Mouse (Mus musculus) NIH3T3 (cell line): ENCODE results near the gene Map3k12.

ENCODE experiments used
- DNase-seq: peaks from one replicate; pipeline ENCODE4 v3.0.0-alpha.2; 2012; ENCODE audit warnings: low read depth

Map3k12 gene

GRCm38 (mm10) chr15:102516728-102517404 lies at the start of gene Map3k12:
TSS of gene Map3k12 (minus strand) at chr15:102517064.
- DNase-seq: peak; percentile 65

- no peak for DNase-seq
These were observed 46.8 kb upstream of the Map3k12 start for GRCm38 (mm10) chr15:102563681-102564080.

- DNase-seq: no peak
These were observed 46.2 kb upstream of the Map3k12 start for GRCm38 (mm10) chr15:102563061-102563460.

- DNase-seq: no peak
These were observed 45.6 kb upstream of the Map3k12 start for GRCm38 (mm10) chr15:102562491-102562890.

- DNase-seq: peak; percentile 27
These were observed 40.7 kb upstream of the Map3k12 start for GRCm38 (mm10) chr15:102557580-102557979.

GRCm38 (mm10) chr15:102555581-102555980 lies 38.7 kb upstream of the Map3k12 start:
- no peak for DNase-seq

- no peak for DNase-seq
These were observed 35.7 kb upstream of the Map3k12 start for GRCm38 (mm10) chr15:102552599-102552998.

GRCm38 (mm10) chr15:102547478-102547877 lies 30.6 kb upstream of the Map3k12 start:
- peak; percentile 32 for DNase-seq

- peak; percentile 65 for DNase-seq
These were observed 30.0 kb upstream of the Map3k12 start for GRCm38 (mm10) chr15:102546677-102547427.

GRCm38 (mm10) chr15:102546246-102546645 lies 29.4 kb upstream of the Map3k12 start:
- no peak for DNase-seq

- no peak for DNase-seq
These were observed 27.9 kb upstream of the Map3k12 start for GRCm38 (mm10) chr15:102544801-102545200.

GRCm38 (mm10) chr15:102533926-102534325 lies 17.1 kb upstream of the Map3k12 start:
- no peak for DNase-seq

GRCm38 (mm10) chr15:102532106-102532900 lies 15.4 kb upstream of the Map3k12 start:
- no peak for DNase-seq

- DNase-seq: no peak
These were observed 14.7 kb upstream of the Map3k12 start for GRCm38 (mm10) chr15:102531586-102531985.

GRCm38 (mm10) chr15:102530566-102530965 lies 13.7 kb upstream of the Map3k12 start:
- no peak for DNase-seq

GRCm38 (mm10) chr15:102528396-102528795 lies 11.5 kb upstream of the Map3k12 start:
- no peak for DNase-seq

GRCm38 (mm10) chr15:102527936-102528335 lies 11.1 kb upstream of the Map3k12 start:
- peak; percentile 58 for DNase-seq

GRCm38 (mm10) chr15:102526111-102527002 lies 9.5 kb upstream of the Map3k12 start:
- no peak for DNase-seq

- DNase-seq: peak; percentile 91
These were observed 8.1 kb upstream of the Map3k12 start, which contains the start of gene Npff for GRCm38 (mm10) chr15:102524892-102525485. TSS of gene Npff (minus strand) at chr15:102524942.

- DNase-seq: no peak
These were observed 4.6 kb upstream of the Map3k12 start for GRCm38 (mm10) chr15:102521480-102521879.

- peak; percentile 70 for DNase-seq
These were observed 3.6 kb upstream of the Map3k12 start for GRCm38 (mm10) chr15:102520416-102520815.
